Mouse (Mus musculus): Measurements from ENCODE around the gene Zbtb5.
"Not testable (repeated sequence)": the region's sequence is repeated elsewhere in the genome, so short reads cannot be mapped to it uniquely, and the experiment has no call there.

Gene Zbtb5

DNA sequence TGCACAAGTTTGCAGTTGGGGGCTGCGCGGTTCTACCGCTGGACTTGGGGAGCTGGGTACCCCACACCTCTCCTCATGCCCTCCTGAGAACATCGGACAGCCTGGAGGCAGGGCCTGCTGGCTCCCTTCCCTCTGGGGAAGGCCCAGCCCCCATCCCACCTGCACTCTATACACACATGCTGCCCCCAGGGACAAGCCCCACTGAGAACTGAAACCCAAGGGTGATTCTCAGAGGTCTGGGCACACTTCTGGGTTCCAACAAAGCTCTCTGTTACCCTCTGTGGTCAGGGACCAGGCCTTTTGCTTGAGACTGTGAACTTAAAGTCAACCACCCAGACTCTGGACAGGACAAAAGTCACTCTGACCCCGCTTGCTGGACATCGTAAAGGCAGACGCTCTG lies 42.2 kb downstream of the Zbtb5 start:
- no peak for DNase-seq (ENCODE audit: low spot score)

DNA sequence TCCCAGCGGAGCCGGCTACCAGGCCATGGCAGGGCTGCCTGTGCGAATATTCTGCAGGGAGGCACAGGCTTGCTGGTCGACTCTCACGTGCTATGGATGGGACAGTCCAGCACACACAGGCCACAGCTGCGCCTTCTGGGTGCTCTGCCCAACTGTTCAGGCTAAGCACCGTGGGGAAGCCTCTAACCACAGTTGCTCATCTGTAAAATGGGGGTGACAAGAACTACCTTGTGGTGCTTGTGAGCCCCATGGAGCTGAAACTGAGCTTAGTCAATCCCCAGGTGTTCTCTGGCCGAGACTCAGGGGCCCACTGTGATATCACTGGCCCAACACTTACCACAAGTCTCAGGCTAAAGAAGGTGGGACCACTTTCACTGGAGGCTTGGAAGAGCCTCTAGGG lies 44.8 kb downstream of the Zbtb5 start:
- no peak for DNase-seq (ENCODE audit: low spot score)

DNA sequence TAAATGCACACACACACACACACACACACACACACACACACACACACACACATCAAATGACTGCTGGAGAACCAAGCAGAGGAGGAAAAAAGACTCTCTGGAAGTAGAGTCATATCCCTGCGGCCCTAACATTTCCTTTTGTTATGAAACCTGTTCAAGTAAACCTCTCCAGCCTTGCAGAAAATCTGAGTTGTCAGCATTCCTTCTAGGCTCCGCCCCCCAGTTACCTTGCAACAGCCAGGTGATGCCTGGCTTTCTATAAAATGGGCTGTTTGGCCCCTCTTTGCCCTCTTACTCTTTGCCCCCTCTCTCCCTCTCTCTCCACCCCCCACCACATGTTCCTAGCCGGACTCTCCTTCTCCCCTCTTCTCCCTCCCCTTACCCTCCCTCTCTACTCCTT lies 46.5 kb downstream of the Zbtb5 start:
- no peak for DNase-seq (ENCODE audit: low spot score)

DNA sequence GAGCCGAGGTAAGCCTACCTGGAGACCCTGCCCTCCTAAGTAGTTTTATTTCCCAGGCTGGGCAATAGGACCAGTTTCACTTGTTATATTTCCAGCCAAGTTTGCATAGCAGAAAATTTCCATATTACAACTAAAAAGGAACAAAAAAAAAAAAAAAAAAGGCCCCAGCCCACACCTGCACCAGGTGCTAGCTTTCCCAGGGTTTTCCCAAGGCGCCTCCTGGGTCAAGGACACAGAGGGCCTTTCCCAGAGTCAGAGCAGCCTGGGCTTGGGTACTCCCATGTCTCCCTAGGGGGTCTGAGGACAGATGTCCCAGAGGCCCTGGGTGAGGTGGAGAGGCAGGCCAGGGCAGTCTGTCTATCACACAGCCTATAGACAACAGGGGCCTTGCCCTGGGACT lies 47.0 kb downstream of the Zbtb5 start:
- DNase-seq (ENCODE audit: low spot score): no peak

DNA sequence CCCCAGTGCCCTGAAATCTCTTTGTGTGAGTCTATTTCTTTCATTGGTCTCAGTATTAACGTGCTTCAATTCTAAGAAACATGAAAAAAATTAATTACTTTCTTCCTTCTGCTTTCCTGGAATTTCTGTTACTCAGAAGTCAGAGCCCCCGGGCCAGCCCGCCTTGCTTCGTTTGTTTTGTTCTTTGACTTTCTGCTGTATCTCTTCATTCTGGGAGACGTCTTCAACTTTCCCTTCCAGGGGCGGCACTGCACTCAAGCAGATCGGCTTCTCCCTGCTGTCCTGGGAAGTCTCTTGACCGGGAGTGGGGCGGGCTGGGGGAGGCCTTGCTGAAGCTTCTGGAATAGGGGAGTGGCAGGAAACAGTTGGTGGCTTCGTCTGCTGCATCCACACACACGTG lies 49.1 kb downstream of the Zbtb5 start:
- DNase-seq (ENCODE audit: low spot score): no peak

DNA sequence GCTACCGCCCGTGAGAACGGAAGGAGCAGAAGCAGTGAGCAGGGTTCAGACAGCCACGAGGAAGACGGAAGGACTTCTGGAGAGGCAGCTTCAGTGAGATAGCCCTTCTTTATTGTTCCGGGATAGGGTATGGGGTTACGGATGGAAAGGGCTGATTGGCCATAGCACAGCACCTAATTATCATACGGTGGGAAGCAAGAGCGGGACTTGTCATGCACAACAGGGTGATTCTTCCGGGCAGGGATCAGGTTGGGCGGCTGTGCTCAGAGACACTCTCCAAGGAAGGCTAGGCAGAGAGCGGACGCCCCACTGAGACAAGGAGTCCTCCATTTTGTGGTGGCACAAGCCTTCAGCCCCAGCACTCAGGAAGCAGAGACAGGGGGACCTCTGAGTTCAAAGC lies 53.0 kb downstream of the Zbtb5 start:
- DNase-seq (ENCODE audit: low spot score): no peak

DNA sequence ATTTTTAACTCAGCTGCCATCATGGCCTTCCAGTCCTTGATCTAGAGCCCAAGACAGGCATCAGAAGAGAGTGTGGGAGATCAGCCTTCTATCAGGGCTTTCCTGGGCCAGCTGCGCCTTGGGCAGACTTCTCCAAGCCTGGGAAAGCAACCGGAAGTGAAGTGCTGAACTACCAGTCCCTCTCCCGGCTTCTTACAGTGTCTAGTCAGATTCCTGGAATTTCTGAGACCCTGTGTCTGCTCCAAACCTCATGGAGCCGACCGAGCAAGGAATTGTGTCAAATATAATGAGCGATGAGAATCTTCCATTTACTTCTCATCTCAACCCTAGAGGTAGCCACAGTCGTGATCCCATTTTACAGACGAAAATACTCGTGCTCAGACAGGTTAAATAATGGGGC lies 53.4 kb downstream of the Zbtb5 start:
- DNase-seq (ENCODE audit: low spot score): no peak

DNA sequence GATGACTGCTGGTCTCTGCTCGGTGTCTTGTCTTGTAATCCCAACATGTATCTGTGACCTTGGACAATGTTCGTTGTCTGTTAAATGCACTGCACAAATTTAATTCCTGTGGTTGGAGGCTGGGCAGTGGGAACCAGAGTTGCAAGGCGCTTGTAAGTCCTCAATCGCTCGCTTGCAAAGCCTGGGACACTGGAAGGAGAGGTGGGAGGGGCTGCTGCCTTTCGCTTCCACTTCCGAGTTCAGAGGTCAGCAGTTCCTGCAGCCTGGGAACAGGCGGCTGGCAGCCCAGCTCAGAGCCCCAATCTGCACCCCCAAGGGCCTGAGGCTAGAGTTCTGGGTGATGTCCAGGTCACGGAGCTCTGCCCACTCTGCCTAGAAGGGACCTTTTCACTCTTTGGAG lies 59.2 kb downstream of the Zbtb5 start:
- no peak for DNase-seq (ENCODE audit: low spot score)

DNA sequence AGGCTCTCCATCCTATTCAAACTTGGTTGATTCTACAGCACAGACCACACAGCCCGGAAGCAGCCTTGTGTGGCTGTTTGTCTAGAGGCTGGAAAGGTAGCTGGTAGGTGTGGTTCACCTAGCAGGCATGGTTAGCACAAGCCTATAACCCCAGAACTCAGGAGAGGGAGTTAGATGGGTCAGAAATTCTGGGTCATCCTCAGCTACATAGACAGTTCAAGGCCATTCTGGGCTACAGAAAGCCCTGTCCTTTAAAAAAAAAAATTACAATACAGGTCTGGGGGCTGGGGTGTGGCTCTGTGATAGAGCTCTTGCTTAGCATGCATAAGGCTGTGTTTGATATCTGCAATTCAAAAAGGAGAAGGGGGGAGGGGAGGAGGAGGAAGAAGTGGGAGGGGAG lies 63.9 kb downstream of the Zbtb5 start:
- DNase-seq (ENCODE audit: low spot score): no peak

DNA sequence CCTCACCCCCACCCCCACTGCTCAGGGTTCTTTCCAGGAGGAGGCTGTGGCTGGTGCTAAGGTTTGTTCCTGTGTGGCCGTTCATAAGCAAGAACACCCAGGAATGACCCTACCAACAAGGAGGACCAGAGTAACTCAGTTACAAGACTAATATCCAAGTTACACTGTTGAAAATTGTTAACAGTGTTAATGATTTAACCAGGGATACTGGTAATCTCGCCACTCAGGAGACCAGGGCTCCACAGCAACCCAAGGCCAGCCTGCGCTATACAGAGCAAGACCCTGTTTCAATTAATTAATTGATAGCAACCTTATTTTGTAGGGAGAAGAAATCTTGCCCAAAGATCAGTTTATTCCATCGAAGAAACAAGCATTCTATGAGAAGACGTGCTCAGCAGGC lies 64.7 kb downstream of the Zbtb5 start:
- DNase-seq (ENCODE audit: low spot score): no peak

DNA sequence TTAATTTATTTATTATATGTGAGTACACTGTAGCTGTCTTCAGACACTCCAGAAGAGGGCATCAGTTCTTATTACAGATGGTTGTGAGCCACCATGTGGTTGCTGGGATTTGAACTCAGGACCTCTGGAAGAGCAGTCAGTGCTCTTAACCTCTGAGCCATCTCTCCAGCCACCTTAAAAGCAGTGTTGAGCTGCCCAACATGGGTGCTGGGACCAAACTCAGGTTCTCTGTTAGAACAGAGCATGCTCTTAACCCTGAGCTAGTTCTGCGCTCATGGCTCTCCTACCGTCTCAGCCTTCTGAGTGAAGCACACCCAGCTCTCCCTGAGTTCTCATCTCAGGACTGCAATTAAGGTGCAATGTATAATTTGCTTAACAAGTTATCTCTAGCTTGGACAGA lies 66.1 kb downstream of the Zbtb5 start:
- not testable (repeated sequence) for DNase-seq (ENCODE audit: low spot score)

DNA sequence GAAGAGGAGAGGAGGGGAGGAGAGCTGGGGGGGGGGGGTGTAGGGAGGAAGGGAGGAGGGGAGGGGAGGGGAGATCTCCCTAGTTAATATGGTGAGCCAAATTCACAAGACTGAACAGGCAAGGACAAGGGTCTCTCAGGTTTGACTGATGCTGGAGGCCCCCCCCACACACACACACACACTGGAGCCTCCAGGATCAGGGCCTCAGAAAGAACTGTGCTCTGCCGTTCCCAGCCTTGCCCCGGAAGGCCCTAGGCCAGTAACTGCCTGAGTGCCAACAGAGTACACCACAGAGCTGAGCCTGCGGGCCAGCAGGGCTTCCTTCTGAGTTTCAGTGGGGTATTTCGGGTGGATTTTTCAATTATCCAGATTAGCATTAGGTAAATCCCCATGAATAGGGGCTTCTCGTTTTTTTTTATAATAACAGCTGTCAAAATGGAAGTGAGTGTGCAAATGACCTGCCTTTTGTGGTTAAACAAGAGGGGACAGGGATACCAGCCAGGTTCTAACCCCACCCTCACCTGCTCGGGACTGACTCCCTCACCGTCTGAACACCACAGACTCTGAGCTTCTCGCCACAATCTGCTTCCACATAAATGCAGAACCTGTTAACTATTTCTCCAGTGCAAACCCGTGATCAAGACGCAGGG lies 67.7 kb downstream of the Zbtb5 start:
- no peak for DNase-seq (ENCODE audit: low spot score)

DNA sequence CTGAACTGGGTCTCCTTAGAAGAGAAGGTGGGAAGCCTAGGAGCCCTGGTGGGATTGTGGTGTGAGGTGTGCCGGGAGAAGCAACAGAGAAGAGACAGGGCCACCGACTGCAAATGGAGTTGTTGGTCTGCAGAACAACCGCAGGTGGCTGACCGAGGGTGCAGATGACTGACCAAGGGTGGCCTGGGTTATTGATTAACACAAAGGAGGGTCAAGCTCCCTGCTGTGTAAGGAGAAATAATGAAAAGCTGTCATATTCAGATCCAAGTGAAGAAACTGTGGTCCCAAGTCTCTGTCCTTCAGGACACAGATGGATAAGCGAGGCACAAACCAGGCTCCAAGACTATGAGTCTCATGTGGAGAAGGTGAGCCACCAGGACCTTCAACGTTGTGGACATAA lies 68.7 kb downstream of the Zbtb5 start:
- DNase-seq (ENCODE audit: low spot score): no peak

DNA sequence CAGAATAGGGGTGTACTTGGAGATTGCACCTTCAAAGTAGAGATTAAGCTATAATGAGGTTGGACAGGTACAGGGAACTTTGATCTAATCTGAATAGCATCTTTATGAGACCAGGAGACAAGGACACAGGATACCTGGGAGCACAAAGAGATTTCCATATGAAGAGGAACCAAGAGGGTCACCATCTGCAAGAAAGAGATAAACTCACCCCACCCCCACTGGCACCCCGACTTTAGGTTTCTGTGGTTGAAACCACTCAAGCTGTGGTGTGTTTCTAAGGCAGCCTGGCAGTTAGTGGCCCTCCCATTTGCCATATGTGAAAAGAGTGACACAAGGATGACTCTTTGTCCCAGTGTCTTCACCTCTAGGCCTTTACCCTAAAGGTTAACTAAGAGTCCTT lies 70.0 kb downstream of the Zbtb5 start:
- no peak for DNase-seq (ENCODE audit: low spot score)

Measured in ovary, postnatal 36 days (tissue).